Mouse (Mus musculus) olfactory bulb, adult 2 months (tissue): Measurements from ENCODE around the gene Ntrk3.

Source experiments
- CTCF ChIP-seq: fragments of 200-500 bp; IDR thresholded peaks from 2 replicates; pipeline ENCODE4 v1.5.1; 2012; ENCODE audit warnings: low read depth, mild to moderate bottlenecking, low read length, moderate library complexity; ENCODE audit not compliant: insufficient read depth
- POLR2A ChIP-seq: fragments of 200-500 bp; IDR thresholded peaks from 2 replicates; pipeline ENCODE4 v1.6.1; 2012; ENCODE audit warnings: mild to moderate bottlenecking, low read depth, low read length, moderate library complexity; ENCODE audit not compliant: insufficient read depth

DNA sequence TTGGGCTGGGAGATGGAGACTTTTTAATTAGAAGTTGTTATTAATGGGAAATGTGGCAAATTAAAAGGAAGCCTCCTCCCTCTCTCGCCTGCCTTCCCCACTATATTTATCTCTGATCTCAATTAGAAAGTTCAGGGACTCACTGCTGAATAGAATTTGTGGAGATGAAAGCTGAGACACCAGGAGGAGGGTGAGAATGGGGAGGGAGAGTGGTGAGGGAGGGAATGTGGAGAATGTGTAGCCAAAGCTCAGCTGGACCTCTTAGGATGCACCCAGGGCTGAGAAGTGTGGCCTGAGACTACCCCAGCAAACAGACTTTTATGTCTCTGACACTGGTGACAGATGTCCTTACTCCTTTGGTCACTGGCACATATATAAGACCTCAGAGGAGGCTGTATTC lies 86.3 kb downstream of the Ntrk3 start:
- TF ChIP-seq CTCF (no peak), POLR2A (no peak)
